Mouse (Mus musculus): ENCODE measurements around the gene Ranbp1. TPM values are rescaled to one million over a fixed set of nuclear protein-coding genes. Genes with fewer than 3 reads are reported as not detected.

The Ranbp1 gene
- polyA plus RNA-seq, 1 experiment = 53.6 TPM

DNA sequence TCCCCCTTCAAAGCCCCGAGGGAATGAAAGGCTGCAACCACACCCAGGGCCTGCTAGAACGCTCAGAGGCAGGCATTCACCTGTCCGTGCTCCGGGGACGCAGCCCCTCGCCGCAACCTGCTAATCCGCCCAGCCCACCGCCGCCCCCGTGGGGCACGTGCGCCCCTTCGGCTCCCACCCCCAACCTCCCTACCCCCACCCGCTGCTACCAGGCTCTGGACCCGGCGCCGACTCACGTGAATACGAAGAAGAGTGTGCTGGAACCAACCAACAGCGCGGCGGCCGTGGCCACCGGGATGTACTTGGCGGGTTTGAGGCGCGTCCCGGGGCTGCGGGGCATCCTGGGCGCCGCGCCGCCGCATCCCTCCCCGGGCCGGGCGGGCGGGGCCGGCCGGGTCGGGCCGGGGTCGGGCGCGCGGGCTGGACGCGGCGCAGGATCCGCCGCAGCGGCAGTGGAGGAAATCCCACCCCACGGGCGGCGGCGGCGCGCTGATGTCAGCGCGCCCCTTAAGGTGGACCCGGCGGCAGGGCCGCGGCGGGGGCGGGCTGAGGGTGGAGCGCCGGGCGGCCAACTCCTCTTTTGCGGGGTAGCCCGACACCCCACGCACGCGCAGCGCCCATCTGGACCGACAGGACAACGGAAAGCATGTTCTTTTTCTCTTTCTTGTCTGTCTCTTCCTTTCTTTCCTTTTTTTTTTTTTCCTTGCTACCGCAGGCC, 13.7 kb downstream of the Ranbp1 start, which contains the start of gene Zdhhc8:
Zdhhc8 (minus strand) TSS at position 466 of the 718 bp plus-strand sequence.
- H3K4me1 ChIP-seq (ENCODE audit: control insufficient read depth, insufficient read depth, insufficient read length) = peaks cover 14% of the 10 kb centered on the region; the same call in 1 of the 2 replicates
- H3K4me3 ChIP-seq (ENCODE audit: extremely low read depth, insufficient read depth, insufficient read length) = peak within 1 kb of the TSS; percentile 67
- H3K27me3 ChIP-seq (ENCODE audit: control insufficient read depth, insufficient read depth, low read length) = no peaks in the 10 kb centered on the region
- H3K36me3 ChIP-seq (ENCODE audit: control insufficient read depth, insufficient read depth, low read length) = no peaks in the 10 kb centered on the region; the same call in 1 of the 2 replicates
- peak within 1 kb of the TSS; percentile 31 for H3K27ac ChIP-seq (ENCODE audit: insufficient read depth, low read length)
- TF ChIP-seq CTCF (IDR thresholded peaks at IDR 0.05; ENCODE audit: extremely low read depth, insufficient read depth, insufficient read length, insufficient replicate concordance) (no peak), POLR2A (IDR thresholded peaks at IDR 0.05; ENCODE audit: low read depth, low read length) (no peak; the same call in 1 of the 2 replicates)
- DNase-seq (ENCODE audit: low read depth in 1 of 2, low spot score in 2 of 2) = peak in 1 of 2 experiments; percentile 68
- under 1% methylated on average over 67 of the region's 79 CpGs for WGBS

DNA sequence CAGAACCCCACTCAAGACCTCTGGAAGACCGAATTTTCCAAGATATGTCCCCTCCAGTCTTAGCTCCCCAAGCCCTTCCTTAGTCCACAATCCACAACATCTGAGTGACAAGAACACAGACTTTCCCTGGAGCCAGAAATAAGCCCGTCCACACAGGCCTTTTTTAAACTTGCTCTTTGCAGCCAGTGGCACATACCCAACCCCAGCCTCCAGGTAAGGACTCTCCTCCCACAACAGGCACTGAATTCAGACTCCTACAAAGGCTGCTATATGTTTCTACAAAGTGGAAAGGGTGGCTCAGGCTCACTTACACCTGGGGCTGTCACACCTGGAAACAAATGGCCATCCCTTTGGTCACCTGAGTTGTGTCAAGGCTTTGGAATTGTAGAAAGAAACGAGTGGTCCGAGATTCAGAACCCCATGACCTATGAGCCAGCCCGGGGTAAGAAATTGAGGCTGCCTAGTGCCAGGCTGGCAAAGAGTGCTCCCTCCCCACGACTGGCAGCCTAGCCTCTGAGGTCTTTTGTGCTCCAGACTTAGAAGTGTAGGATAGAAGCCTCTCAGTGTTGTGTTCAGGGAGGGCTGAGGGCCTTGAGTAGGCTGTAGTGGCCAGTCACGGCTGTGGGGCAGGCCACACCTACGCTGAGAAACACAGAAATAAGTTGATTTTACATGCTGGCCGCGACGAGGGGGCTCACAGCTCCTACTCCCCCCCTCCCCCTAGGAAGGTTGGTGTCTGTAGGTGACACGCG, 14.4 kb downstream of the Ranbp1 start:
- H3K4me3 ChIP-seq (ENCODE audit: extremely low read depth, insufficient read depth, insufficient read length) = peak overlapping the region; percentile 67

DNA sequence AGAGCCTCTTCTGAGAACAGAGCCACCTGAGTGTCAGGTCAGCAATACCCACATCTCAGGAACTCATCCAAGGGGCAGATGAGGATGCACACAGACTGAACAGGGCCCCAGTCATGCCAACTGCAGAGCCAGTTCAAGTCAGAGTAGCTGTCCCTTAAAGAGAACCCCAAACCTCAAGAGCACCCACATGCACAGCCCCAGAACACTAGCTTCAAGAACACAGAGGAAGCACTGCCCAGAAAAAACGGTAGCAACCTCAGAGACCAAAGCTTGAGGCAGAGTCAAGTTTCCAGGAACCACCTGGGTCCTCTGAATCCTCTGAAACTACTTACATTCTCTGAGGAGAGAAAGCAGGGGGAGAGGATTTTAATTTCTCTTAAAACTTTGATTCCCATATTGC, 15.1 kb downstream of the Ranbp1 start:
- no peak for DNase-seq (ENCODE audit: low read depth in 1 of 2, low spot score in 2 of 2)
- TF ChIP-seq POLR2A (IDR thresholded peaks at IDR 0.05; ENCODE audit: low read depth, low read length) = no peak
- no peak for TF ChIP-seq CTCF (IDR thresholded peaks at IDR 0.05; ENCODE audit: extremely low read depth, insufficient read depth, insufficient read length, insufficient replicate concordance)
- Histone ChIP-seq H3K36me3 (ENCODE audit: control insufficient read depth, insufficient read depth, low read length) (no peaks in the 10 kb centered on the region), H3K27me3 (ENCODE audit: control insufficient read depth, insufficient read depth, low read length) (no peaks in the 10 kb centered on the region), H3K4me1 (ENCODE audit: control insufficient read depth, insufficient read depth, insufficient read length) (peaks cover 17% of the 10 kb centered on the region), H3K4me3 (ENCODE audit: extremely low read depth, insufficient read depth, insufficient read length) (no peak overlapping the region), H3K27ac (ENCODE audit: insufficient read depth, low read length) (no peak overlapping the region)
- 3% methylated on average over 1 of the region's 1 CpGs for WGBS

More for the DNA sequence above, 14.4 kb downstream of the Ranbp1 start:
- no peak for TF ChIP-seq POLR2A (IDR thresholded peaks at IDR 0.05; ENCODE audit: low read depth, low read length)
- no peak for TF ChIP-seq CTCF (IDR thresholded peaks at IDR 0.05; ENCODE audit: extremely low read depth, insufficient read depth, insufficient read length, insufficient replicate concordance)
- Histone ChIP-seq H3K36me3 (ENCODE audit: control insufficient read depth, insufficient read depth, low read length) (no peaks in the 10 kb centered on the region), H3K27ac (ENCODE audit: insufficient read depth, low read length) (peak overlapping the region; percentile 31; the same call in 1 of the 2 replicates), H3K27me3 (ENCODE audit: control insufficient read depth, insufficient read depth, low read length) (no peaks in the 10 kb centered on the region), H3K4me1 (ENCODE audit: control insufficient read depth, insufficient read depth, insufficient read length) (peaks cover 17% of the 10 kb centered on the region)
- no peak for DNase-seq (ENCODE audit: low read depth in 1 of 2, low spot score in 2 of 2)
- WGBS = 5% methylated on average over 13 of the region's 13 CpGs

DNA sequence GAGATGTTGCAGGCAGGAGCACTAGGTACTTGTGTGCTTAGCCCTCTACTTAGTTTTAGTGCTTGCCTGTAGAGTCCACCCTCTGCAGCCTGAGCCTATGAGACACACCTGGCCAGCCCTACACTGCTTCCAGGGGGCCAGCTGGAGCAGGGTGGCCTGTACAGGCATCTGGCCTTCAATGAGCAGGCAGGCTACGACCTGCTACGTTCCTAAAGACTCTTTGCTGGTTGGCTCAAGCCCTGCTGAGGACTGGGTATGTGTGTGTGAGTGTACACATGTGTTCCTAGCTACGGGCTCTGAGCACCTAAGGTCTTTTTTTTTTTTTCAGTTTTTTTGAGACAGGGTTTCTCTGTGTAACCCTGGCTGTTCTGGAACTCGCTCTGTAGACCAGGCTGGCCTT, 17.1 kb downstream of the Ranbp1 start:
- Histone ChIP-seq H3K4me1 (ENCODE audit: control insufficient read depth, insufficient read depth, insufficient read length) (peaks cover 17% of the 10 kb centered on the region), H3K27me3 (ENCODE audit: control insufficient read depth, insufficient read depth, low read length) (no peaks in the 10 kb centered on the region), H3K4me3 (ENCODE audit: extremely low read depth, insufficient read depth, insufficient read length) (no peak overlapping the region), H3K36me3 (ENCODE audit: control insufficient read depth, insufficient read depth, low read length) (peaks cover 14% of the 10 kb centered on the region), H3K27ac (ENCODE audit: insufficient read depth, low read length) (no peak overlapping the region)
- TF ChIP-seq POLR2A (IDR thresholded peaks at IDR 0.05; ENCODE audit: low read depth, low read length) (no peak), CTCF (IDR thresholded peaks at IDR 0.05; ENCODE audit: extremely low read depth, insufficient read depth, insufficient read length, insufficient replicate concordance) (no peak)
- DNase-seq (ENCODE audit: low read depth in 1 of 2, low spot score in 2 of 2) = no peak
- 81% methylated on average over 4 of the region's 4 CpGs for WGBS

DNA sequence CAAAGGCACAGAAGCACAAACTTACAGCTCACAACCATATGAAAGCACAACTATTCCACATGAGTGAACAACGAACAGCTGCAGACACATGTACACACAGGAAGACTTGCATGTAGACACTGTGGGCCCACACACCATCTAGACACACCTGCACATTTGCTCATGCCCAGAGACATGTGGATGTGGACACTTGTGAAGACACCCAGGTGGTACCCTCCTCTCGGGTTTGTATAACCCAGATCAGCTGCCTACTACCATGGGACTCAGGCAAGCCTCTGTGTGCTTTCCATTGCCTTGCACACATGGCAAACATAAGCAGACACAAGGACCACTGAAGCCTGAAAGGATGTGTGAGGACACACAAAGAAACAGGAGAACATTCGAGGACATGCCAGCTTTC, 17.5 kb downstream of the Ranbp1 start:
- 39% methylated on average over 3 of the region's 3 CpGs for WGBS
- no peaks in the 10 kb centered on the region for H3K27me3 ChIP-seq (ENCODE audit: control insufficient read depth, insufficient read depth, low read length)
- H3K4me3 ChIP-seq (ENCODE audit: extremely low read depth, insufficient read depth, insufficient read length) = no peak overlapping the region
- DNase-seq (ENCODE audit: low read depth in 1 of 2, low spot score in 2 of 2) = no peak
- peaks cover 17% of the 10 kb centered on the region for H3K4me1 ChIP-seq (ENCODE audit: control insufficient read depth, insufficient read depth, insufficient read length)
- TF ChIP-seq POLR2A (IDR thresholded peaks at IDR 0.05; ENCODE audit: low read depth, low read length) (no peak), CTCF (IDR thresholded peaks at IDR 0.05; ENCODE audit: extremely low read depth, insufficient read depth, insufficient read length, insufficient replicate concordance) (no peak)
- no peak overlapping the region for H3K27ac ChIP-seq (ENCODE audit: insufficient read depth, low read length)
- peaks cover 14% of the 10 kb centered on the region for H3K36me3 ChIP-seq (ENCODE audit: control insufficient read depth, insufficient read depth, low read length)

DNA sequence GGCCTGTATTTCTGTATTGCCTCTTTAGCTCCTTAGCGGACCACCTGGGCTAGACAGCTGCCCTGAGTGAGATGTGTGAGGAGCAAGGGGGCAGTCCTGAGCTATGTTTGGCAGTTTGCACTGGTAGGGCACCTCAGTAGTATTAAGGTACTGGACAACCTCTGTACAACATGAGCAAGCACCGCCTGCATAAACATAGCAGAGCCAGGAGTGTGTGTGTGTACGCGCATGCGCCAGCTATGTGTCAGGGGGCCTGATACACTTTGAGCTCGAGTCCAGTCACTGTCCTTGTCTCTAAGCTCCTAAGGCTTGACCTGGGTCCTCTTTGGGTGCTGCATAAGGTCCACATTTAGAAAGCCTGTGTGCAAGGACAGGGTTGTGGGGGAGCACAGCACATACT, 17.9 kb downstream of the Ranbp1 start:
- no peak overlapping the region for H3K4me3 ChIP-seq (ENCODE audit: extremely low read depth, insufficient read depth, insufficient read length)
- no peak for DNase-seq (ENCODE audit: low read depth in 1 of 2, low spot score in 2 of 2)
- H3K27me3 ChIP-seq (ENCODE audit: control insufficient read depth, insufficient read depth, low read length) = no peaks in the 10 kb centered on the region
- no peak overlapping the region for H3K27ac ChIP-seq (ENCODE audit: insufficient read depth, low read length)
- H3K36me3 ChIP-seq (ENCODE audit: control insufficient read depth, insufficient read depth, low read length) = peaks cover 14% of the 10 kb centered on the region
- peaks cover 17% of the 10 kb centered on the region for H3K4me1 ChIP-seq (ENCODE audit: control insufficient read depth, insufficient read depth, insufficient read length)
- WGBS = 92% methylated on average over 6 of the region's 6 CpGs
- TF ChIP-seq CTCF (IDR thresholded peaks at IDR 0.05; ENCODE audit: extremely low read depth, insufficient read depth, insufficient read length, insufficient replicate concordance) (no peak), POLR2A (IDR thresholded peaks at IDR 0.05; ENCODE audit: low read depth, low read length) (no peak)

Measured in spleen, adult 2 months (tissue).